Mouse (Mus musculus) CD4-positive, CD25-positive, alpha-beta regulatory T cell (primary cell): ENCODE measurements around the gene Mug1. TPM values are rescaled to one million over a fixed set of nuclear protein-coding genes. Genes with fewer than 3 reads are reported as not detected.

ENCODE experiments used
- polyA plus RNA-seq: library from polyadenylated mRNA; unstranded; fragments of 100-300 nt; shearing (Covaris generic); gene quantifications from one replicate; pipeline ENCODE4 v1.2.1, GENCODE M21; 2017

Gene Mug1
- 0.16 TPM for polyA plus RNA-seq

DNA sequence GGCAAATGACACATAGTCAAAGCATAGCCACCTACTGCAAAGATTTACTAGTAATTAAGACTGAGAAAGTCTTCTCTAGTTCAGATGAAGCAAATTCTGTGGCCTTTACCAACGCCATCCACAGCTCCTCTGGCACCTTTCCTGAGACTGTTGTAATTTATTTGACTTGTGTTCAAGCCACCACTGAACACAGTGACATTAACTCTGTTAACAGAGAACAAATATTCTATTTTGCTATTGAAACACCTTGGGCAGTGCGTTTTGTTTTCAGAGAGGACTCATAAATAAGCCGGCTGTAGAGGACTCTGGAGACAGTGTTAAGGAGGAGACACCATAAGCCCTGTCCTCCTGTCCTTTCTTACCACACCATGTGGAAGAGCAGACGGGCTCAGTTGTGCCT, at the start of gene Mug1:
Gene Mug1, plus strand, starts transcription at position 271 of the 400 bp plus-strand sequence.

Other genes starting within 250 kb of the Mug1 start
- gene A2m, start 203.2 kb upstream of the Mug1 start, polyA plus RNA-seq = not detected
- gene Gm7298, start 105.6 kb upstream of the Mug1 start, polyA plus RNA-seq = not detected
- not detected for gene Mug2, start 168.2 kb downstream of the Mug1 start, polyA plus RNA-seq